Mouse (Mus musculus) cerebellum, postnatal 14 days (tissue): ENCODE measurements around the gene Eif4a2.
"Not testable (repeated sequence)": the region's sequence is repeated elsewhere in the genome, so short reads cannot be mapped to it uniquely, and the experiment has no call there.

Experiments used
- DNase-seq, 2 experiments: peaks; one replicate each; pipeline ENCODE4 v3.0.0; 2021; ENCODE audit warnings: mixed read lengths in 2 of 2

Gene Eif4a2

GRCm38 (mm10) chr16:23107231-23107942 lies at the start of gene Eif4a2:
Gene Eif4a2, plus strand, starts transcription at chr16:23107444.
- peak; percentile 95 to 97 for DNase-seq

- DNase-seq = not testable (repeated sequence)
Observed at GRCm38 (mm10) chr16:23057668-23058447, 49.4 kb upstream of the Eif4a2 start, which contains the start of gene Kng1. Gene Kng1, plus strand, starts transcription at chr16:23057865.

GRCm38 (mm10) chr16:23059630-23060029 lies 47.6 kb upstream of the Eif4a2 start:
- not testable (repeated sequence) for DNase-seq

GRCm38 (mm10) chr16:23060781-23061325 lies 46.4 kb upstream of the Eif4a2 start:
- DNase-seq = not testable (repeated sequence)

GRCm38 (mm10) chr16:23077516-23077915 lies 29.7 kb upstream of the Eif4a2 start:
- DNase-seq = not testable (repeated sequence)

DNA sequence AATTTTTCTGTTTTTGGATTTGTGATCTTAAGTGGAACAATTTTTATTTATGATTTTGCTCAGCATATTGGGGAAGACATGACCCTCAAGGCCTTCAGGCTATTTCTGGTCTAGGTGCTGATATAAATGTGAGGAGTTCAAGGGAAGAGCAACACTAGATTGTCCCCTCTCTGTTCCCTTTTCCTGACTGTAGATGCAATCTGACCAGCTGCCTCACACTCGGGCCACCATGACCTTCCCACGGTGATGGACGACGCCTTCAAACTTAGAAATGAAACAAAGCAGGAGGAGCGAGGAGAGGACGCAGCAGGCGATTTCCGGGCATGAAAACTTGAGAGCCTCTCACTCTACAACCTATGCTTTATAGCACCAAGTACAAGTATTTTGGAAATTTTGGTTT lies 20.1 kb upstream of the Eif4a2 start:
- DNase-seq = not testable (repeated sequence)

GRCm38 (mm10) chr16:23087712-23088111 lies 19.5 kb upstream of the Eif4a2 start:
- DNase-seq = not testable (repeated sequence)

DNA sequence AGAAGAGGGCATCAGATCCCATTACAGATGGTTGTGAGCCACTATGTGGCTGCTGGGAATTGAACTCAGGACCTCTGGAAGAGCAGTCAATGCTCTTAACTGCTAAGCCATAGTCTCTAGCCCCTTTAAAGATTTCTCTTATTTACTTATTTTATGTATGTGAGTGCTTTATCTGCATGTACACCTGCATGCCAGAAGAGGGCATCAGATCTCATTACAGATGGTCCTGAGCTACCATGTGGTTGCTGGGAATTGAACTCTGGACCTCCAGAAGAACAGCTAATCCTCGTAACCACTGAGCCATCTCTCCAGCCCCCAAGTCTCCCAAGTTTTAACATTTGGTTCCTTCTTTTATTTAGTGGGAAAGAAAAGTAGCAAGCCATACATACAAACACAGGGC lies 18.8 kb upstream of the Eif4a2 start:
- not testable (repeated sequence) for DNase-seq

DNA sequence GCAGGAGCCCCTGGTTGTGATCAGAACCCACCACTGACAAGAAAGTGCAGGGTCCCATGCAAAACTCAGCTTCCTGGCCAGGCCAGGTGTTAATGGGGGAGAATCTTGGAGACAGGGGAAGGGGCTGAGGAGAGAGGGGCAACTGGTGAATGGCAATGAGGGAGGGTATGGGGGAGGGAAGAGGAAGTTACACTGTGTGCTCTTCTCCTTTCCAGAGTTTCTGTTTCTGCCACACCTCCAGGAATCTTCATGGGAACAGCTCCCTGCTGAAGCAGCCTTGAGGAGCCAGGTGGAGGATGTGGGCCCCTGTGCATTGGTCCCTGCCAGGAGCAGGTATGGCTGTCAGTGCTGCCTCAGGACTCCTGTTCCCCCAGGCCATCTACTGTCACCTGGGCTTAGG lies 15.9 kb upstream of the Eif4a2 start:
- not testable (repeated sequence) for DNase-seq

DNA sequence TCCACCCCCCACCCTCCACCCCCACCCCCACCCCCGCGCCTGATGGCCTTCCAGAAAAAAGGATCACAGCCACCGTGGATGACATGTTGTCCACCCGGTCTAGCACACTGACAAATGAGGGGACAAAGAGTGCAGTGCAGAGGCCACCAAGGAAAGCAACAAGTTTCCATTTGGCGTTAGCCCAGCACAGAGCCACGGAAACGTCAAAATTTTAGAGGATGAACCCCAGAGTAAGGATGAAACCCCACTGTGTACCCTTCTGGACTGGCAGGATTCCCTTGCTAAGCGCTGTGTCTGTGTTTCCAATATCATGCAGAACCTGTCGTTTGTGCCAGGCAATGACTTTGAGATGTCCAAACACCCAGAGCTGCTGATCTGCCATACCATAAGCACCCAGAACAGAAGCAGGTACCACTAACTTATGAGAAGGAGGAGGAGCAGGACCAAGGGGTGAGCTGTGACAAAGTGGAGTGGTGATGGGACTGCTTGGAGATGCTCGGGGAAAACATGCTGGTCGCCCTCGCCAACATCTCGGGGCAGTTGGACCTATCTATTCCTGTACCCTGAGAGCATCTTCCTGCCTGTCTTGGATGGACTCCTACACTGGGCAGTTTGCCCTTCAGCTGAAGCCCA lies 13.8 kb upstream of the Eif4a2 start:
- peak; percentile 61 to 66 for DNase-seq

DNA sequence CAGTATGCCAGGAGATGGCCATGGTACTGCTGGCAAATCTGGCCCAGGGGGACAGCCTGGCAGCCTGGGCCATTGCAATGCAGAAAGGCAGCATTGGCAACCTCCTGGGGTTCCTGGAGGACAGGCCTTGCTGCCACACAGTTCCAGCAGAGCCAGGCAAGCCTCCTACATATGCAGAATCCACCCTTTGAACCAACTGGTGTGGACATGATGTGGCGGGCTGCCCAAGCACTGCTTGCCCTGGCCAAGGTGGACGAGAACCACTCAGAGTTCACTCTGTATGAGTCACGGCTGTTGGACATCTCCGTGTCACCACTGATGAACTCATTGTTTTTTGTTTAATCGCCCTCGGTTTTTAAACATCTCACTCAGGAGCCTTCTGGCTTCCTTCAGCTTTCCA lies 13.1 kb upstream of the Eif4a2 start:
- DNase-seq = peak; percentile 39 to 46

DNA sequence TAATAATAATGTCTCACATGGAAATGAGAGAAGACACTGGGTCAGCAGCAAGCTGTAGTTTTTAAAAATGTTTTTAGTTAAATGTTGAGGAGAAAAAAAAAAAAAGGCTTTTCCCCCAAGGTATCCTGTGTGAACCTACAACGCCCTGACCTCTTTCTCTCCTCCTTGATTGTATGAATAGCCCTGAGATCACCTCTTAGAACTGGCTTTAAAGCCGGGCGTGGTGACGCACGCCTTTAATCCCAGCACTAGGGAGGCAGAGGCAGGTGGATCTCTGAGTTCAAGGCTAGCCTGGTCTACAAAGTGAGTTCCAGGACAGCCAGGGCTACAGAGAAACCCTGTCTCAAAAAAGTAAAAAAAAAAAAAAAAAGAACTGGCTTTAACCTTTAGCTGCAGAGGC lies 11.7 kb upstream of the Eif4a2 start:
- DNase-seq = not testable (repeated sequence)

DNA sequence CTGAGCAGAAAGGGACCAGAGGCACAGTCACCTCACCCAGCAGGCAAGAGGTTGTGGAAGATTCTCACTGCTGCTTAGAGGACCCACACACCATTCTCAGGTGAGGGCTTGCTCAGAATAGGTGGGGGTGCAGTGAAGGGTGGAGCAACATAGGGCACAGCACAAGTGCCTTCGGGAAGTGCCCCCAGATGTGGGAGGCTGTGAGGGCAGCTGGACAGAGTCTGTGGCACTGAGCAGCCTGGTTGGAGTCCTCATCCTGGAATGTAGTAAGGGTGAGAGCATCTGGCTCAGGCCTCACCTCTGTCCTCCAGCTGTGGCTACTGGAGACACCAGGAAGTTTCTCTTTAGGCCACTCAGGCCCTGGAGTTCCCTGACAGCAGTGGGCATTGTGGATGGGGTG lies 10.4 kb upstream of the Eif4a2 start:
- DNase-seq = not testable (repeated sequence)

DNA sequence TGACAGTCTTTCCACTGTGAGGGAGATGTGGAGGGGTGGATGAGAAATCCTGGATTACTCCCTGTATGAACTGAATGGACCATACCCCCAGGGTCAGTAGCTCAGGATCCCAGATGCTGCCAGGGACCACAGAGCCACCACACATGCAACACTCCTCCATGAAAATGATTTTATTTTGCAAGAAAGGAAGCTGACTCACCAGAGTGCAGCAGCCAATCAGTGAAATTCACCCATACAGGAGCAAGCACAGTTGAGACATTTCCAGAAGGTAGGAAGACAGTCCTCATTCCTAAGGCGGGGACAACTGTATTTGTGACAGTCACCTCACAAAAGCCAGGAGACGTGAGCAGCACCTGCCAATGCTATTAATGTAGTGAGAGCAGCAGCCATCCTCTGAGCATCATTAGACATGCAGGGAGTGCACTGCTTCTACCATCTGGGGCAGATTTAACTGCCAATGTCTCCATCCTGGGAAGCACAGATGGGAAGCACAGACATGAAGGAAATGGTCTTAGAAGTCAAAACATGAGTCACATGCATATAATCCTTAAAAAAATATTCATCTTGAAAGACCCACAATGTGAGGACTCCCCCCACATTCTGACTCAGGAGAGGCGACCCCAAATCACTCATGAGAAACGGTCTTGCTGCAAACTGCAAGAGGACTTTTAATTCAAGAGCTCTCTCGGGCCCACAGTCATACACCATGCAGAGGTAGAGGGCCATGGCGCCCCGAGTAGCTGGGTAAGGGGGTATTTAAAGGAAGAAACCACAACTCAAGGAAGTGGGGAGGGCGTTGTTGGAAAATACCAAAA lies 9.7 kb upstream of the Eif4a2 start:
- peak; percentile 52 to 56 for DNase-seq

- not testable (repeated sequence) for DNase-seq
Observed at GRCm38 (mm10) chr16:23098105-23098452, 9.2 kb upstream of the Eif4a2 start.

GRCm38 (mm10) chr16:23099632-23100031 lies 7.6 kb upstream of the Eif4a2 start:
- no peak for DNase-seq

GRCm38 (mm10) chr16:23100099-23100575 lies 7.1 kb upstream of the Eif4a2 start:
- no peak for DNase-seq

GRCm38 (mm10) chr16:23100613-23101012 lies 6.6 kb upstream of the Eif4a2 start:
- no peak for DNase-seq

DNA sequence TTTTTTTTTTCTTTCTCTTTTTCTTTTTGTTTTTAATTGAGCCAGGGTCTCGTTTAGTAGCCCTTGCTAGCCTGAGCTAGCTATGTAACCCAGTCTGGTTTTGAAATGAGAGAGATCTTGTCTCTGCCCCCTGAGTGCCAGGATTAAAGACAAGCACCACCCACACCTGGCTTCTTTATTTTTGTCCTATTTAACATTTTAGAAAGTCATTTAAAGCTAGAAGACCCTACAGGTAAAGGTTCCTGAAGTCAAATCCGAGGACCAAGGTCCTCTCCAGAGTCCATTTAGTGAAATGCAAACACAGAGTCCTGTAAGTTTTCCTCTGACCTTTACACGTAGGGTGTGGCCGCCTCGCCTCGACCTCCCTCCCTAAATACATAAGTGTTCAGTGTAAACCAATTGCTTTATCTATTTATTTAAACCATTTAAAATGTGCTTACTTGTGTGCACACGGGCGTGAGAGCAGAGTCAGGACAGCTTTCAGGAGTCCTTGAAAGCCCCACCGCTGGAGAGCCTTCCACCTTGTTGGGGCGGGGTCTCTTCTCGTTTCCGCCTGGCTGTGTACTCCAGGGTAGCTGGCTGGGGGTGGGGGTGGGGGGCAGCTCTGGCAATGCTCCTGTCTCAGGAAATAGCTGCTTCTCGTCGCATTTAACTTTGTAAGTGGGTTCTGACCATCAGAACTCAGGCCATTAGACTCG lies 4.8 kb upstream of the Eif4a2 start:
- DNase-seq = no peak

DNA sequence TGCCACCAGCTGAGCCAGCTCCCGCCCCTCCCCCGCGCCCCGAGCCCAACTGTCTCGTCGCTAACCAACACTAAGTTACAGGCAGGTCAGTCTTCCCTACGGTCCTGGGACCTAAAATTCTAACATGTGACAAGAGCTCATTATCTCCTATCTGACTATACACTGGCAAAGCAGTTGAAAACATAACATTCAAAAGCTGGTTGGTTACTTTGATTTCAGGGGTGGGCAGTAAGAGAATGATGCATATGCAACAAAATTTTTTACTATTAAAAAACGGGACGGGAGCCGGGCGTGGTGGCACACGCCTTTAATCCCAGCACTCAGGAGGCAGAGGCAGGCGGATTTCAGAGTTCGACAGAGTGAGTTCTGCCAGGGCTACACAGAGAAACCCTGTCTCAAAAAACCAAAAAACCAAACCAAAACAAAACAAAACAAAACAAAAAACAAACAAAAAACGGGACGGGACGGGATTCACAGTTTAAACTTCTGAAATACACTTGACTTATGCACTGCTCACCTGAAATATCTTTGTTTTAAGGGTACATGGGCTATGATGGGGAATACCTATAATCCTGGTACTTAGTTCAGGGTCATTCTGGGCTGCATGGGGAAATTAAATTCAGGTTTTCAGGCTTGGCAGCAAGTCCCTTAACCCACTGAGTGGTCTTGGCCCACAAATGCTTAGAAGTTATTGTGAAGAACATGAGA lies 4.1 kb upstream of the Eif4a2 start:
- DNase-seq = no peak

- DNase-seq = no peak
Observed at GRCm38 (mm10) chr16:23103841-23104240, 3.4 kb upstream of the Eif4a2 start.
